Mouse (Mus musculus) ovary, adult 10 weeks (tissue): ENCODE results near the gene Kctd12b. TPM values are rescaled to one million over a fixed set of nuclear protein-coding genes. Genes with fewer than 3 reads are reported as not detected.

Experiments used
- polyA plus RNA-seq: library from polyadenylated mRNA; stranded (reverse); fragments of 350-450 nt; fragmentation: Illumina TruSeq; extraction: RNeasy Lipid Tissue Mini Kit (QIAGEN cat#74804); gene quantifications from one replicate; pipeline ENCODE4 v1.2.3, GENCODE M21; 2014

Gene Kctd12b
- polyA plus RNA-seq = 83.9 TPM

GRCm38 (mm10) chrX:153695782-153696395, at the start of gene Kctd12b:
Gene Kctd12b, minus strand, starts transcription at chrX:153696391.

GRCm38 (mm10) chrX:153723110-153723916, 27.1 kb upstream of the Kctd12b start, which contains the start of gene Nbdy:
Gene Nbdy, plus strand, starts transcription at chrX:153723590.

Other genes starting within 250 kb of the Kctd12b start
- gene Ubqln2, start 198.2 kb downstream of the Kctd12b start, polyA plus RNA-seq = 110 TPM
- gene Cypt3, start 137.8 kb downstream of the Kctd12b start, polyA plus RNA-seq = not detected
- 141 TPM for gene Nbdy, start 27.2 kb upstream of the Kctd12b start, polyA plus RNA-seq
- 70.6 TPM for gene Spin2c, start 135.8 kb upstream of the Kctd12b start, polyA plus RNA-seq